Mouse (Mus musculus): ENCODE measurements around the gene Rusc1.

GRCm38 (mm10) chr3:89091811-89092508, 1.2 kb downstream of the Rusc1 start:
- TF ChIP-seq GATA1 (IDR thresholded peaks at IDR 0.05; ENCODE audit: borderline replicate concordance, low read length) (no peak), FLI1 (IDR thresholded peaks at IDR 0.05; ENCODE audit: low read length) (no peak)
